Mouse (Mus musculus) midbrain, embryonic 16.5 days (tissue): Measurements from ENCODE around the gene Spib. TPM values are rescaled to one million over a fixed set of nuclear protein-coding genes. Genes with fewer than 3 reads are reported as not detected.

Experiments
- ATAC-seq: fragments of 200-750 bp; cut with Nextera tagmentation; 2 replicates; pipeline ENCODE4 v1.8.0; 2017; ENCODE audit warnings: moderate TSS enrichment
- H3K27ac ChIP-seq: fragments of 300-500 bp; sonication (generic); 2 replicates; pipeline ENCODE4 v1.5.1; 2014; ENCODE audit warnings: mild to moderate bottlenecking, low read length, mixed read lengths
- H3K27me3 ChIP-seq: fragments of 300-500 bp; sonication (generic); 2 replicates; pipeline ENCODE4 v1.6.1; 2014; ENCODE audit warnings: low read depth, low read length, mixed read lengths; ENCODE audit not compliant: control insufficient read depth, insufficient read depth
- H3K36me3 ChIP-seq: fragments of 300-500 bp; sonication (generic); 2 replicates; pipeline ENCODE4 v1.6.1; 2014; ENCODE audit warnings: mild to moderate bottlenecking, low read length, moderate library complexity, mixed read lengths; ENCODE audit not compliant: control insufficient read depth, insufficient read depth
- H3K4me1 ChIP-seq: fragments of 300-500 bp; sonication (generic); 2 replicates; pipeline ENCODE4 v1.6.1; 2014; ENCODE audit warnings: mild to moderate bottlenecking, low read length, mixed read lengths; ENCODE audit not compliant: control insufficient read depth, insufficient read depth
- H3K4me2 ChIP-seq: fragments of 300-500 bp; sonication (generic); 2 replicates; pipeline ENCODE4 v1.6.1; 2014; ENCODE audit warnings: mild to moderate bottlenecking, low read length, mixed read lengths
- H3K4me3 ChIP-seq: fragments of 300-500 bp; sonication (generic); 2 replicates; pipeline ENCODE4 v1.5.1; 2014; ENCODE audit warnings: low read depth, mild to moderate bottlenecking, low read length, moderate library complexity, mixed read lengths
- H3K9ac ChIP-seq: fragments of 300-500 bp; sonication (generic); 2 replicates; pipeline ENCODE4 v1.6.1; 2014; ENCODE audit warnings: low read depth, low read length, mixed read lengths
- H3K9me3 ChIP-seq: fragments of 300-500 bp; sonication (generic); replicated peaks from 2 replicates; pipeline ENCODE4 v1.6.1; 2014; ENCODE audit warnings: mild to moderate bottlenecking, low read length, mixed read lengths; ENCODE audit not compliant: control insufficient read depth, poor library complexity, severe bottlenecking
- WGBS: fragments of 180-500 bp; shearing (Covaris S2); extraction: QIAGEN DNeasy Blood & Tissue Kit; methylation state at CpG from one replicate; pipeline ENCODE4 v1.1.7; 2014; 5-methylcytosine and 5-hydroxymethylcytosine counted together
- polyA plus RNA-seq: library from polyadenylated mRNA; unstranded; fragments of >200 nt; fragmentation: Nextera tagmentation; extraction: Ambion mirVana; gene quantifications from 2 replicates; pipeline ENCODE4 v1.2.1, GENCODE M21; 2015

Spib gene
- polyA plus RNA-seq, 1 experiment from 2014 or later = not detected

DNA sequence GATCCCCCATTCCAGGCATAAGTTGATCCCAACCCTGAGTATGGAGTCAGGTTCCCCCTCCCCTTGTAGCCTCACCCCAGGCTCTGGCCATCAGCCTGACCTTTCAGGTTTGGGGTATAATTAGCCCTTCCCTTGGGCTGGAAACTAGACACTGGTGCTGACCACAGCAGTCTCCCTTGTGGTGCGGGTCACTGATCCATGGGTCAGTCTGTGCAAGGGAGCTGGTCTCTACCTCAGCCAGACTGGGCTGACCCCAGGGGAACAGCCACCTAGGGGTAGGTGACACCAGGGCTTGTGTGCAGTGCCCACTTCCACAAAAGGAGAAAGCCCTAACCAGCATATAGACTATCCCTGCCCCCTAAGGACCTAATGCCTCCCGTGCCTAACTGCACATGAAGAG, 8.8 kb downstream of the Spib start:
- Histone ChIP-seq H3K4me2 (no peak overlapping the region), H3K4me3 (no peak overlapping the region)
- 75% methylated on average over 2 of the region's 2 CpGs for WGBS

DNA sequence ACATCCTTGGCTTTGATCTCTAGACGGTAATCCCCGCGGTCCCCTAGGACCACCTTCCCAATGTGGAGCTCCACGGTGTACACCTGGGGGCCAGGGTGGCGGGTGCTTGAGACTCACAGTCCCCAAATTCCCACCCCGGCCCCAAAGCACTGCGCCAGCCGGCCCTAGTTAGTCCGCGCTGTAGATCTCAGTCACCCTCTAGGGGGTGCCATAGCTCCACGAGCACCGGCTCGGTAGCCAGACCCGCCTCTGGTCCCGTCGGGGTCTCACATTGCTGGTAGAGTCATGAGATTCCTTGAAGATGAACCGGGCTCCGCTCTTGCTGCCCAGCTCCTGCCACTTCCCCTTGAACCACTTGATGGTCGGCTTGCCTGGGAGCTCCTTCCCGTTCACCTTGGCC, 10.2 kb downstream of the Spib start:
- Histone ChIP-seq H3K4me2 (peak overlapping the region; percentile 32), H3K9ac (no peak overlapping the region), H3K9me3 (no peaks in the 10 kb centered on the region), H3K27ac (no peak overlapping the region), H3K4me1 (no peaks in the 10 kb centered on the region), H3K36me3 (no peaks in the 10 kb centered on the region), H3K4me3 (no peak overlapping the region), H3K27me3 (peaks cover 13% of the 10 kb centered on the region)
- no peak for ATAC-seq
- 4% methylated on average over 20 of the region's 20 CpGs for WGBS

More for the DNA sequence above, 8.8 kb downstream of the Spib start:
- no peaks in the 10 kb centered on the region for H3K36me3 ChIP-seq
- no peak for ATAC-seq
- no peak overlapping the region for H3K9ac ChIP-seq
- H3K9me3 ChIP-seq = no peaks in the 10 kb centered on the region
- no peak overlapping the region for H3K27ac ChIP-seq
- H3K4me1 ChIP-seq = no peaks in the 10 kb centered on the region
- H3K27me3 ChIP-seq = peaks cover 10% of the 10 kb centered on the region

DNA sequence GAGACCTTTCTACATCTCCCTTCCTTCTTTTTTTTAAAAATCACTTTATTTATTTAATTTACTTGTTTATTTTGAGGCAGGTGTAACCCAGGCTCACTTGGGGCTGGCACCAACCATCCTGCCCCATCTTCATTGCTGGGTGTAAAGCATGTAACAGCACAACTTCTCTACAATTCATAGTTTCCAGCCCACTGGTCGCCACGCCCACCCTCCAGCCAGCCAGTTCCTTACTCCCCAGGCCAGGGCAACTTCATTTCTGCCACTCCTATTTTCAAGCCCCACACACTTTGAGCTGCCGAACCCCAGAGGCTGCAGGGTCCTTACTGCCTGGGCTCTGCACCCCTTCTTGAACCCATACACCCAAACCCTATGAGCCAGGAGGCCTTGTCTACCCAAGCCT, 10.9 kb downstream of the Spib start:
- no peaks in the 10 kb centered on the region for H3K36me3 ChIP-seq
- WGBS = 55% methylated on average over 3 of the region's 3 CpGs
- peaks cover 9% of the 10 kb centered on the region for H3K27me3 ChIP-seq

DNA sequence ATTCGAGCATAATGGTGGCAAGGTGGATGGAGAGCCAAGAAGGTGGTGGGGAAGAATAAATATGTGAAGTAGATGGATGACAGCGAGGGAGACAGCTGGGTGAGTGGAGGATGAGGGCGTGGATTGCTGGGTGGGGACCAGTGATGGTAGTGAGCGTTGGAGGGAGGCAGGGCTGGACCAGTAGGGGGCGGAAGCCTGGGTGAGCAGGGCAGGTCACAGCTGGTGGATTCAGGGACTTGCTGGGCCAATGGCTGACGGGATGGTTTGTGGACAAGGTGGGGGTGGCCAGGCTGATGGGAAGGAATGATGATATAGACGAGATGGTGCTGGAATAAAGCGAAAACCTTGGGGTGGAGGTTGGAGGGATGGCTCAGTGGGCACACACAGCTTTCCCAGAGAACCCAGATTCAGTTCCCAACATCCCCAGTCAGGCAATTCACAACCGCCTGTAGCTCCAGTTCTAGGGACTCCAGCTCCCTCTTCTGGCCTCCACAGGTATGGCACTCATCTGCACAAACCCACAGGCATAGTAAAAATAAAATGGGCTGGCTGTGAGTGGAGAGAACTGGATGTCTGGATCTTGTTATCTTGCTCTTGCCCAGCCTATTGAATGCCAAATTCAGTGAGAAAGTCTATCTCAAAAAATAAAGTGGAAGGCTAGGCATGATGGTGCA, 12.5 kb downstream of the Spib start:
- no peak for ATAC-seq
- H3K27me3 ChIP-seq = peaks cover 9% of the 10 kb centered on the region
- 80% methylated on average over 9 of the region's 9 CpGs for WGBS
- no peaks in the 10 kb centered on the region for H3K9me3 ChIP-seq
- H3K4me1 ChIP-seq = no peaks in the 10 kb centered on the region
- H3K4me3 ChIP-seq = no peak overlapping the region
- H3K27ac ChIP-seq = no peak overlapping the region
- no peaks in the 10 kb centered on the region for H3K36me3 ChIP-seq
- no peak overlapping the region for H3K4me2 ChIP-seq
- H3K9ac ChIP-seq = no peak overlapping the region

More for the DNA sequence above, 10.9 kb downstream of the Spib start:
- Histone ChIP-seq H3K4me3 (no peak overlapping the region), H3K9ac (no peak overlapping the region), H3K27ac (no peak overlapping the region), H3K9me3 (no peaks in the 10 kb centered on the region), H3K4me2 (no peak overlapping the region), H3K4me1 (no peaks in the 10 kb centered on the region)
- ATAC-seq = no peak

DNA sequence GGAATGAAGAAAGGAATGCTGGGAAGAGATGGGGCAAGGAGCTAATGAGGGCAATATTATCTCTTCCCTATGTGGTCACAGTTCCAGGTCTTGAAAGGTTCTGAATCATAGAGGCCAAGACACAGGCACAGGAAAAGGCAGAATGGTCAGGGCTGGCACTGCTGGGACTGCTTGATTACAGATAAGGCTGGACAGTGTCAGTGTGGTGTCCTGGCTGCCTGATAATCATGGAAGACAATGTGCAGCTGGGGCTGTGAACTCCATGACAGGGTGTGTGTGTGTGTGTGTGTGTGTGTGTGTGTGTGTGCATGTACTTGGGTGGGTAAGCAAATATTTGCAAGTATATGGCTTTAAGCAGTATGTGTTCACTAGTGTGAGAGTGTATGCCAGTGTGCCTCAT, 24.4 kb downstream of the Spib start:
- Histone ChIP-seq H3K27ac (no peak overlapping the region), H3K27me3 (no peaks in the 10 kb centered on the region), H3K9me3 (no peaks in the 10 kb centered on the region), H3K36me3 (no peaks in the 10 kb centered on the region), H3K4me1 (no peaks in the 10 kb centered on the region), H3K9ac (no peak overlapping the region), H3K4me2 (no peak overlapping the region), H3K4me3 (no peak overlapping the region)
- ATAC-seq = no peak

DNA sequence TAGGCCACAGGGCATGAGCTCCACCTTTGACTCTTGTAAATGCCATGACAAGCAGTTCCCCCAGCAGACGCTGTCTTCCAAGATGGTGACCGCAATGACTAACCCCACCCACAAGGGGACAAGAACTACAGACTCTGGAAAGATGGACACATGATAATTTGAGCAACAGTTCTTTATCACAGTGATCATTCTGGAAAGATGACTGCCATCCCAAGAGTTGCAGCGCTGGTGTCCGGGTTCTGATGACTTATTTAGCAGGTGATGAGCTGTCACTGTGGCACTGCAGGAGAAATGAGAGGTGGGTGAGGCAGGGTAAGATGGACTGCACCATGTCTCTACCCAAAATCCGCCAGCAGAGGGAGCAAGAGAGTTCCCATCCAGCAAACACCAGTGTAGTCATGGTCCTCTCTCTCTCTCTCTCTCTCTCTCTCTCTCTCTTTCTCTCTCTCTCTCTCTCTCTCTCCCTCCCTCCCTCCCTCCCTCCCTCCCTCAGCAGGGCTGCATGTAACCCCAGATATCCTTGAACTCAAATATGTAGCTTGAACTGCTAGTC, 30.2 kb downstream of the Spib start:
- peaks cover 7% of the 10 kb centered on the region for H3K4me1 ChIP-seq
- H3K4me2 ChIP-seq = no peak overlapping the region
- WGBS = 46% methylated on average over 5 of the region's 5 CpGs
- no peak overlapping the region for H3K4me3 ChIP-seq
- H3K9ac ChIP-seq = no peak overlapping the region
- H3K9me3 ChIP-seq = no peaks in the 10 kb centered on the region
- peak; percentile 36; the same call in 1 of the 2 replicates for ATAC-seq
- no peaks in the 10 kb centered on the region for H3K36me3 ChIP-seq
- no peak overlapping the region for H3K27ac ChIP-seq
- no peaks in the 10 kb centered on the region for H3K27me3 ChIP-seq

DNA sequence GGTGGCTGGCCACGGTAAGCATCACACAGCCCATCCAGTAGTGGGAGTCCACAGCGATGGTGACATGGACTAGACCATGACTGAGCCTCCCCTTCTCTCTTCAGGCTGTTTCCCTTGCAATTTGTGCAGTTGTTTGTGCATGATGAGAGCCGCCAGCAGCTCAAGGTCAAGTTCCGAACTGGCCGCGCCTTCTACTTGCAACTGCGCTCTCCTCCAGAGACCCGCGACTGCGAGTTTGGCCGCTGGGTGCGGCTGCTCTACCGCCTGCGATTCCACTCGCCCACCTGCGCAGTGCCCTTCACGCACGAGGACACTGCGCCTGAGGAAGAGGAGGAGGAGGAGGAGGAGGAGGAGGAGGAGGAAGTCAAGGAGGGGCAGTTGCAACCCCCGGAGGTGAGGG, 31.8 kb downstream of the Spib start:
- H3K4me2 ChIP-seq = no peak overlapping the region
- no peak overlapping the region for H3K9ac ChIP-seq
- H3K4me3 ChIP-seq = no peak overlapping the region
- 70% methylated on average over 17 of the region's 20 CpGs for WGBS
- H3K27me3 ChIP-seq = no peaks in the 10 kb centered on the region
- no peak overlapping the region for H3K27ac ChIP-seq
- H3K36me3 ChIP-seq = no peaks in the 10 kb centered on the region
- ATAC-seq = no peak
- H3K4me1 ChIP-seq = peaks cover 13% of the 10 kb centered on the region
- H3K9me3 ChIP-seq = no peaks in the 10 kb centered on the region

DNA sequence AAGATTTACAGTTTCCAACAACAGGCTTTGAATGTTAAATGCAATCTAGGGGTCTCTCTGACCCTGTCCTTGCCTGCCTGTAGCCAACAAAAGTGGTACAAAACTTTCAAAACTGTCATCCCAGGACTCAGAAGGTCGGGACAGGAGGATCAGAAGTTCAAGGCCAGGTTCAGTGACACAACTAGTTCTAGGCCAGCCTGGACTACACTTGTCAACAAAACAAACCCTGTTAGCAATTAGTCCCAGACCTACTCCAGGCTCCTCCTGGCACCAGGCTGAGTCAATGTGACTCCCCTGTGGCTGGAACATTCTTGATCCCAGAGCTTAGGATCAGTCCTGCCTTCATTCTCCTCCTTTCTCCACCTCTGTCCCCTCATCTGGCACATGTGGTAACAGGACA, 32.9 kb downstream of the Spib start:
- Histone ChIP-seq H3K4me2 (no peak overlapping the region), H3K27me3 (no peaks in the 10 kb centered on the region), H3K9me3 (no peaks in the 10 kb centered on the region), H3K9ac (no peak overlapping the region), H3K36me3 (no peaks in the 10 kb centered on the region), H3K4me1 (peaks cover 21% of the 10 kb centered on the region), H3K27ac (no peak overlapping the region), H3K4me3 (no peak overlapping the region)
- 82% methylated on average over 1 of the region's 1 CpGs for WGBS
- ATAC-seq = no peak

DNA sequence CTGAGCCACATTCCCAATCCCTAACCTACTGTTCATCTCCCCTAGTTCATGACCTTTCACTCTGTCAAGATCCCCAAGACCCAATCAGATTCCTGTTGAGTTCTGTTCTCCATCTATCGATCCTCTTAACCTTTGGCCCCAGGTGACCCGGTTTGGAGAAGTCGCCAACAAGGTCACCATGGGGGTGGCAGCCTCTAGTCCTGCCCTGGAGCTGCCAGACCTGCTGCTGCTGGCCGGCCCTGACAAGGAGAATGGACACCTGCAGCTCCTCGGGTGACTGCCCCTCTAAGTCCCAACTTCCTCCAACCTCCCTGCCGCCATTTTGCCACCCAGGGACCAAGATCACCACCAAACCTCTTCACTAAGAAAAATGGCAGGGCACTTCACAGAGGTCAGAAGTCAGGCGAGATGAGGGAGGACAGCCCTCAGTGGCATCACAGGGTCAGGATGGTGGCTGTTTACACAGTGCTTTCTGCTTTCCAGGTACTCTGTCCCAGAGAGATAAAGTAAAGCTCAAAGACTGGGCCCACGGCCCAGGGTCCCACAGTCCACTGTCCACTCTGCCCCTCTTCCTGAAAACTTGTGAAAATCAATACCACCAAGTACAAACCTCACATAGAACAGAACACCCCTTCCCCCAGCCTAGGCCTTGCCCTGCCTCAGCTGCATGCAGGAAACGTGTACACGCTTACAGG, 34.4 kb downstream of the Spib start:
- Histone ChIP-seq H3K4me3 (peak overlapping the region; percentile 60), H3K4me2 (peak overlapping the region; percentile 56), H3K4me1 (peaks cover 23% of the 10 kb centered on the region), H3K27ac (no peak overlapping the region), H3K36me3 (peaks cover 7% of the 10 kb centered on the region; the same call in 1 of the 2 replicates), H3K9me3 (no peaks in the 10 kb centered on the region), H3K9ac (peak overlapping the region; percentile 83), H3K27me3 (no peaks in the 10 kb centered on the region)
- 87% methylated on average over 10 of the region's 10 CpGs for WGBS
- ATAC-seq = no peak
